Comparison of ENCODE assay signal across 30 mouse cellular contexts in the genomic region with DNA sequence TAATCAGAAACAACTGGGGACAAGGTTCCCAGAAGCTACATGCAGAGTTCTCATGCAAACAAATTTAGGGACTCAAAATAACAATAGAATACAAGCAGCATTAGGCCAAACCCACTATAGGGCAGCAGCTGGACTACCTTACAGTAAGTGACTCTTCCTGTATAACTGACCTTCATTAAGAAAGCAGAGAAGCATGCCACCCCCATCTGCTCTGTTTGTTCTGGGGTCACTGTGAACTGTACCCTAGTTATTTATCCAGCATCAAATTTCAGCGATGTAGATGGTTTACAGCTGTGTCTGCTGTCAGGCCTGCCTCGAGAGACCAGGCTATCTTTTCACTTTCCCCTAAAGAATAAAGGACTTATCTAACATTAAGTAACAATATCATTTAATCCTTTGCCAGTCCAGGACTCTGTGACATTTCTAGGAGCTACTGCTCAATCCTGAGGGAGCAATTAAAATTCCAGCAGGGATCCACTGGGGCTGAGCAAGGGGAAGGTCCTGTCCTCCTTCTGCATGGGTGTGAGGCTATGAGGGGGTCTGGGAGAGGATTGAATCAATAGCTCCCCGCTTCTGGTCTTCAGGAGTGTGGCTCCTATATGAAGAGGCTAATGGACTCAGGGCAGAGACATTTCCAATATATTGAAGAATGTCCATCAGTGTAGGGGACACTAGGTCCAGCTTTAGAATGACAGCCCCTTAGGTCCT. TPM values are rescaled to one million over a fixed set of nuclear protein-coding genes. Genes with fewer than 3 reads are reported as not detected.
DNase-seq lines count a peak whose midpoint lies in the region; ATAC-seq and TF ChIP-seq lines count a peak whose summit lies in the region.
"Had no signal": no experiment of that assay in that cellular context is flagged by ENCODE, and none has a peak within 500 bp of the region (broad histone marks: within the 10 kb centered on the region; RNA-seq: fewer than 3 reads in every experiment).

No protein-coding gene starts in this region.

- no peak overlapping the region for H3K4me2 ChIP-seq in kidney, embryonic 15.5 days
- H3K4me2 ChIP-seq in lung, embryonic 14.5 days = no peak overlapping the region
- H3K4me2 ChIP-seq: embryonic facial prominence, embryonic 13.5 days; forebrain, embryonic 12.5 days; forebrain, embryonic 15.5 days; heart, embryonic 12.5 days; heart, embryonic 15.5 days; hindbrain, embryonic 14.5 days had no signal

- TF ChIP-seq POLR2A in lung, adult 2 months (IDR thresholded peaks at IDR 0.05; ENCODE audit: borderline replicate concordance, extremely low read depth, low read depth, low read length) = no peak

- no peak for TF ChIP-seq CTCF in lung, embryonic 14.5 days (IDR thresholded peaks at IDR 0.05; ENCODE audit: low read depth)
- no peak for TF ChIP-seq CTCF in lung, adult 2 months (IDR thresholded peaks at IDR 0.05; ENCODE audit: insufficient read depth, low read length)

- peak; percentile 56 for DNase-seq in heart, adult 11 months
- DNase-seq in heart, adult 18-20 months = no peak
- no peak for DNase-seq in kidney, postnatal 36 days
- peak; percentile 3 for DNase-seq in lung, embryonic 14.5 days
- no peak for DNase-seq in lung, adult 2 months
- DNase-seq: adrenal gland, adult 8-10 months; adrenal gland, postnatal 25 days; cerebellum, adult 11-12 months; cerebellum, adult 8-10 months; cerebellum, postnatal 10 days; cerebellum, postnatal 36 days; embryo, embryonic 11 days; gastrocnemius, postnatal 25 days; heart, postnatal 10 days; heart, postnatal 4 days had no signal

- peak overlapping the region; percentile 41 for H3K27ac ChIP-seq in kidney, embryonic 15.5 days
- no peak overlapping the region for H3K27ac ChIP-seq in lung, embryonic 14.5 days (ENCODE audit: low read depth)
- H3K27ac ChIP-seq: embryonic facial prominence, embryonic 10.5 days; embryonic facial prominence, embryonic 13.5 days; forebrain, embryonic 12.5 days; forebrain, embryonic 15.5 days; heart, embryonic 15.5 days; hindbrain, embryonic 14.5 days; hindbrain, postnatal 0 days had no signal

- no peaks in the 10 kb centered on the region for H3K9me3 ChIP-seq in kidney, embryonic 15.5 days (replicated peaks)
- H3K9me3 ChIP-seq in lung, embryonic 14.5 days (ENCODE audit: low read depth, low read length) = no peaks in the 10 kb centered on the region
- H3K9me3 ChIP-seq: embryonic facial prominence, embryonic 10.5 days; embryonic facial prominence, embryonic 13.5 days; forebrain, embryonic 12.5 days; forebrain, embryonic 15.5 days; heart, embryonic 12.5 days; heart, embryonic 15.5 days had no signal

- no peak overlapping the region for H3K9ac ChIP-seq in kidney, embryonic 15.5 days
- H3K9ac ChIP-seq in lung, embryonic 14.5 days = no peak overlapping the region
- H3K9ac ChIP-seq: embryonic facial prominence, embryonic 13.5 days; forebrain, embryonic 12.5 days; forebrain, embryonic 15.5 days; heart, embryonic 12.5 days; heart, embryonic 15.5 days; hindbrain, embryonic 14.5 days had no signal

- 0 out of 2 replicates have a peak, but pooled peaks cover 10% of the 10 kb centered on the region for H3K4me1 ChIP-seq in kidney, embryonic 15.5 days
- H3K4me1 ChIP-seq in lung, embryonic 14.5 days (ENCODE audit: insufficient read depth) = no peaks in the 10 kb centered on the region
- H3K4me1 ChIP-seq in lung, adult 2 months (ENCODE audit: control insufficient read depth, insufficient read depth, low read length) = no peaks in the 10 kb centered on the region
- H3K4me1 ChIP-seq: embryonic facial prominence, embryonic 13.5 days; forebrain, embryonic 12.5 days; forebrain, embryonic 15.5 days; heart, embryonic 12.5 days; heart, embryonic 15.5 days had no signal

- no peaks in the 10 kb centered on the region for H3K27me3 ChIP-seq in kidney, embryonic 15.5 days
- no peaks in the 10 kb centered on the region for H3K27me3 ChIP-seq in lung, embryonic 14.5 days (ENCODE audit: insufficient read depth, low read length)
- H3K27me3 ChIP-seq: embryonic facial prominence, embryonic 13.5 days; forebrain, embryonic 12.5 days; forebrain, embryonic 15.5 days; heart, embryonic 12.5 days; heart, embryonic 15.5 days had no signal

- no peaks in the 10 kb centered on the region for H3K36me3 ChIP-seq in kidney, embryonic 15.5 days
- H3K36me3 ChIP-seq in lung, embryonic 14.5 days (ENCODE audit: insufficient read depth) = no peaks in the 10 kb centered on the region
- H3K36me3 ChIP-seq: embryonic facial prominence, embryonic 10.5 days; embryonic facial prominence, embryonic 13.5 days; forebrain, embryonic 12.5 days; forebrain, embryonic 15.5 days; heart, embryonic 12.5 days; heart, embryonic 15.5 days had no signal

- no peak overlapping the region for H3K4me3 ChIP-seq in kidney, embryonic 15.5 days (replicated peaks)
- no peak overlapping the region for H3K4me3 ChIP-seq in lung, embryonic 14.5 days (ENCODE audit: low read depth, low read length)
- no peak overlapping the region for H3K4me3 ChIP-seq in lung, adult 2 months (replicated peaks; ENCODE audit: extremely low read depth, low read depth, low read length)
- H3K4me3 ChIP-seq: embryonic facial prominence, embryonic 10.5 days; embryonic facial prominence, embryonic 13.5 days; erythroblast, embryonic 14.5 days; forebrain, embryonic 12.5 days; forebrain, embryonic 15.5 days; heart, embryonic 12.5 days; heart, embryonic 15.5 days had no signal

- whole genome bisulfite sequencing in kidney, embryonic 15.5 days = 34% methylated on average over 3 of the region's 3 CpGs
- WGBS in lung, embryonic 14.5 days = 27% methylated on average over 3 of the region's 3 CpGs
- WGBS in lung, adult 2 months = 38% methylated on average over 3 of the region's 3 CpGs

- peak; percentile 89; the same call in 1 of the 2 replicates for ATAC-seq in kidney, embryonic 15.5 days (replicated peaks; ENCODE audit: low FRiP score)
- no peak for ATAC-seq in lung, embryonic 14.5 days (ENCODE audit: insufficient read depth)
- ATAC-seq: activated CD4-positive, CD25-positive, alpha-beta regulatory T cell, adult 4 months; forebrain, embryonic 15.5 days; hindbrain, postnatal 0 days had no signal

RNA-seq across cellular contexts. Expression of a gene that starts 38.5 kb away (rescaled TPM):
- not detected for total RNA-seq in heart, adult 18-20 months (2021)
- not detected in 2 replicates for polyA plus RNA-seq in kidney, embryonic 15.5 days (2015; fragmentation: Nextera tagmentation; extraction: Ambion mirVana)
- polyA plus RNA-seq in lung, embryonic 14.5 days (2014; fragmentation: Nextera tagmentation; extraction: Ambion mirVana) = not detected in 2 replicates
- polyA plus RNA-seq in lung, adult 2 months (2012; rRNA removed) = not detected in 2 replicates
- total RNA-seq: adrenal gland, adult 8-10 months; gastrocnemius, adult 8-10 months; gastrocnemius, postnatal 25 days; heart, adult 8-10 months; heart, postnatal 10 days; heart, postnatal 4 days had no signal
- polyA plus RNA-seq: activated CD4-positive, CD25-positive, alpha-beta regulatory T cell, adult 4 months; embryonic facial prominence, embryonic 10.5 days; embryonic facial prominence, embryonic 13.5 days; erythroblast, embryonic 14.5 days; gonadal fat pad, adult 2 months; heart, embryonic 12.5 days; heart, embryonic 15.5 days; hindbrain, embryonic 11.5 days had no signal

Comparison
In these comparisons a context has a peak if more than half of its experiments do, and no peak if none do; other contexts are left out.
1. DNase-seq: peak in heart, adult 11 months (single experiment) and lung, embryonic 14.5 days (single experiment); none in heart, adult 18-20 months (0 of 2), kidney, postnatal 36 days (0 of 2) and lung, adult 2 months (single experiment).